Mouse (Mus musculus): ENCODE measurements at regions not wholly inside any gene's neighbourhood (a gene's known extent, or its start where the extent isn't known, plus 50 kb on each side); places are given as distances from the start of the nearest gene placed in this dataset.

DNA sequence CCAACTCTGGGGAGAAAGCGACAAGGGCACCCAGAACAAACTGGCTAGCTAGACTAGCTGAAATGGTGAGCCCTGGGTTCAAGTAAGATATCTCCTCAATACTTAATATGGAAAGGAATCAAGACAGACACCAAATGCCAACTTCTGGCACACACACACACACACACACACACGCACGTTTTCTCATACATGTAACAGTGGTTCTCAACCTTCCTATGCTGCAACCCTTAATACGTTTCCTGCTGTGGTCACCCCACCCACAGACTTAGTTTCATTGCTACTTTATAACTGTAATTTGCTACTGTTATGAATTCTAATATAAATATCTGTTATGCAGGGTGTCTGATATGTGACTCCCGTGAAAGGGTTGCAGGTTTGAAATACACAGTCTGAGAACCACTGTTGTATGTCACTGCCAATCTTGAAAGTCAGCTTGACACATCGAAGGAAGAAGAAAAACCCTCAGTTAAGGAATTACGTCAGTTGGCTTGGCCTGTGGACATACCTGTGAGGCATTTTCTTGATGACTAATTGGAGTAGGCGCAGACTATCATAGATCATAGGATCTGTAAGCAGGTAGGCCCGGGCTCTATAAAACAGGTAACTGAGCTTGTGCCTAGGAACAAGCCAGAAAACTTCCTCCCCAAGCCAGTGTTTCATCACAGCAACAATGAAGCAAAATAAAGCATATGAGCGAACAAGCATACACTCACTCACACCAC lies 59.0 kb upstream of the Cd180 start:
- in situ Hi-C loops (cut with MboI, MseI), result loop anchor here (25.0 kb wide), 2 partner anchors 897 to 1747 kb away; no protein-coding TSS in a partner anchor

DNA sequence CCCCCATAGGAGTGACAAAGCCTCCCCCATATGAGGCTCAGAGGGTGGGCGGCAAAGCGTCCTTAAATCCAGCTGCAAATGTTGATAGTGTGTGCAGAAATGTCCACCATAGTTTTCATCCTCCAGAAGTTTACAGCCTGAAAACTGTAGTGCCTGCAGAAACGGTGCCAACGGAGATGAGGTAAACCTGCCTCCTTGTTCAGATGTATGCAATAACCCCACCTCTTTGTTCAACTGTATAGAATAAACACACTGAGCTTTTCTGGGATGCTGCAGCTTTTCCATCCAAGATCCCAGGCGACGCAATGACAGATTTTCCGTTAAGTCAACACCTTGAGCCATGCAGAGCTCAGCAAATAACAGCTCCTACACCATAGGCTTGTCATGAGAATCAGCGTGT lies 57.3 kb upstream of the Cd180 start:
- in situ Hi-C loops (cut with MboI, MseI), result loop anchor here (25.0 kb wide), 2 partner anchors 899 to 1749 kb away; no protein-coding TSS in a partner anchor

DNA sequence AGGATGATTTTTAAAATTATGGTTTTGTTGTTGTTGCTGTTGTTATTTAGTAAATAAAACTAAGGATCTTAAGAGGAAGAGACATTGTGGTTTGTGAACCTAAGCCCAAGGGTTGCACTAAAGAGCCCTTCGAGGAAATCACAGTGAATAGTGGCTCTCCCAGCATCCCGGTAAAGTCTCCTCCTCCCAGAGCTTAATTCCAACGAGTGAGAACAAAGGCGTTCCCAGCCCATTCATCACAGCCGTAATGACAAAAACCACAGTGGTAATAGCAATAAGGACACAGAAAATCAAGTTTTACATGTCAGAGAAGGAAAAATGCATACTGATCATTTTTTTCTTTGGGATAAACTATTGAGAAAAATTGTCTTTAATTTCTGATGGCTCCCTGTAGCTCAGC lies 56.3 kb upstream of the Cd180 start:
- in situ Hi-C loops (cut with MboI, MseI), result loop anchor here (25.0 kb wide), 2 partner anchors 900 to 1750 kb away; no protein-coding TSS in a partner anchor

DNA sequence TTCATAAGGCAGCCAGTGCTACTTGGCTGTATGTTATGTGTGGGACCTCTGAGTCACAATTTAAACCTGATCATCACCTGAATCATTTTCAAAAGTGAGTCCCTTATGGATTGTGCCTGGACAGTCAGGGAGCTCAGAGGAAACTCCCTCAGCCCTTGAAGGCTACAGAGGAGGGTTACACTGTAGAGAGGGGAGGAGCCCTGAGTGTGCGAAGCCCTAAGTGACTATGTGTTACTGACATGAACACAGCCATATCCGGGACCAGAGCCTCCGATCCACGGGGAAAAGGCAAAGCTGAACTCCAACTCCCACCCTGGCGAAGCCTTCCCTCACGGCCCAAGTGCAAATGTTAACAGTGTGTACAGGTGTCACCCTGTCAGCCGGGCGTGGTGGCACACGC lies 53.7 kb upstream of the Cd180 start:
- in situ Hi-C loops (cut with MboI, MseI), result loop anchor here (10.0 to 25.0 kb wide), 3 partner anchors 115 to 1752 kb away; no protein-coding TSS in a partner anchor

DNA sequence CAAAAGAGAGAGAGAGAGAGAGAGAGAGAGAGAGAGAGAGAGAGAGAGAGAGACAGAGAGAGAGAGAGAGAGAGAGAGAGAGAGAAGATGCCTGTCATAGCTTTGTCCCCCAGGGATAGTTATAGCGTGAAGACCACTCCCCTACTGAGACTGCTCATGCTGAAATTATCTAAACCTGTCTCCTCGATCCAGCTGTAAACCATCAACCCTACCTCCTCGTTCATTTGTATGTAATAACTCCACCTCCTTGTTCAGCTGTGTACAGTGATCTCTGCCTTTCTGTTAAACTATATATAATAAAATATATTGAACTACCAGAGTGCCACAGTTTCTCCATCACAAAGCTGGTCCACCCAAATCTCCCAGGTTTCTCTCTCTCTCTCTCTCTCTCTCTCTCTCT lies 53.2 kb upstream of the Cd180 start:
- in situ Hi-C loops (cut with MboI, MseI), result loop anchor here (10.0 to 25.0 kb wide), 3 partner anchors 115 to 1753 kb away; no protein-coding TSS in a partner anchor
